Mouse (Mus musculus): ENCODE measurements around the gene Sema3e. TPM values are rescaled to one million over a fixed set of nuclear protein-coding genes. Genes with fewer than 3 reads are reported as not detected.

Sema3e gene
- polyA plus RNA-seq, 1 experiment from 2014 or later, result 0.42 TPM

DNA sequence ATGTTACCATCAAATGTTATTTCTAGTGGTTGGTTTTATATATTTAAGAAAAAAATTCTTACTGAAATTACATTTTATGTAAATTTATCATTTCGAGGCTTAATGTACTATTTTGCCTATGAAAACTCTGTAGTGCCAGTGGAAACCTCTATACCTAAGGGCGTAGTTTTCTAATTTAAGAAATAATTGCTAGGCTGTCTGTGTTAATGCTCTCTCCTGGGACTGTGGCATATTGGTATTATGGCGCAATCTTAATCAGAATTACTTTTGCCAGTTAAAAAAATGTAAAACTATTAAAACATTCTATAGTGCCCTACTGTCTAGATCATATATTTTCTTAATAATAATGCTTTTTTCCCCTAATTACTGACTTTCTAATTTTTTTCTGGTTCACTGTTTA is 138.2 kb downstream of the Sema3e start:
- no peaks in the 10 kb centered on the region for H3K27me3 ChIP-seq (ENCODE audit: control insufficient read depth, insufficient read depth, low read length)
- no peak overlapping the region for H3K4me3 ChIP-seq (ENCODE audit: low read length)
- no peaks in the 10 kb centered on the region for H3K4me1 ChIP-seq (ENCODE audit: control insufficient read depth, insufficient read depth, low read length)
- no peak overlapping the region for H3K9ac ChIP-seq (ENCODE audit: low read length)
- H3K9me3 ChIP-seq (replicated peaks; ENCODE audit: control insufficient read depth, low read length), result no peaks in the 10 kb centered on the region
- no peak overlapping the region for H3K4me2 ChIP-seq (ENCODE audit: low read depth, low read length)
- no peaks in the 10 kb centered on the region for H3K36me3 ChIP-seq (ENCODE audit: control insufficient read depth, insufficient read depth)
- H3K27ac ChIP-seq (ENCODE audit: low read length), result no peak overlapping the region
- no peak for ATAC-seq (replicated peaks; ENCODE audit: extremely low read depth, insufficient read depth, low FRiP score)
- 82% methylated on average over 3 of the region's 3 CpGs for WGBS

DNA sequence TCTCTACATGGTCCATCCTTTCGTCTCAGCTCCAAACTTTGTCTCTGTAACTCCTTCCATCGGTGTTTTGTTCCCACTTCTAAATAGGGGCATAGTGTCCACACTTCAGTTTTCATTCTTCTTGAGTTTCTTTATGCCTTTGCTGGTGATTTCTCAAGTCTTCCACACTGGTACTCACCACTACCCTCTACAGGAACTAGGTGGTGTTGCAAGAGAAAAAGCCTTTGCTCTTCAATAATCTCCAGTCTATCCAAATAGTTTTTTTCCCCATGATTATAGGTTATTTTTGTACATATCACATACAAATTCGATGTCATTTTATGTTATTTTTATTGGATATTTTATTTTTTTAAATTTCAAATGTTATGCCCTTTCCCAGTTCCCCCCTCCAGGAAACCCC is 142.7 kb downstream of the Sema3e start:
- no peak overlapping the region for H3K4me2 ChIP-seq (ENCODE audit: low read depth, low read length)
- H3K27ac ChIP-seq (ENCODE audit: low read length), result no peak overlapping the region
- no peaks in the 10 kb centered on the region for H3K36me3 ChIP-seq (ENCODE audit: control insufficient read depth, insufficient read depth)
- ATAC-seq (replicated peaks; ENCODE audit: extremely low read depth, insufficient read depth, low FRiP score), result no peak
- no peaks in the 10 kb centered on the region for H3K4me1 ChIP-seq (ENCODE audit: control insufficient read depth, insufficient read depth, low read length)
- H3K27me3 ChIP-seq (ENCODE audit: control insufficient read depth, insufficient read depth, low read length), result no peaks in the 10 kb centered on the region
- no peaks in the 10 kb centered on the region for H3K9me3 ChIP-seq (replicated peaks; ENCODE audit: control insufficient read depth, low read length)
- H3K4me3 ChIP-seq (ENCODE audit: low read length), result no peak overlapping the region
- WGBS, result 64% methylated on average over 3 of the region's 3 CpGs
- H3K9ac ChIP-seq (ENCODE audit: low read length), result no peak overlapping the region

DNA sequence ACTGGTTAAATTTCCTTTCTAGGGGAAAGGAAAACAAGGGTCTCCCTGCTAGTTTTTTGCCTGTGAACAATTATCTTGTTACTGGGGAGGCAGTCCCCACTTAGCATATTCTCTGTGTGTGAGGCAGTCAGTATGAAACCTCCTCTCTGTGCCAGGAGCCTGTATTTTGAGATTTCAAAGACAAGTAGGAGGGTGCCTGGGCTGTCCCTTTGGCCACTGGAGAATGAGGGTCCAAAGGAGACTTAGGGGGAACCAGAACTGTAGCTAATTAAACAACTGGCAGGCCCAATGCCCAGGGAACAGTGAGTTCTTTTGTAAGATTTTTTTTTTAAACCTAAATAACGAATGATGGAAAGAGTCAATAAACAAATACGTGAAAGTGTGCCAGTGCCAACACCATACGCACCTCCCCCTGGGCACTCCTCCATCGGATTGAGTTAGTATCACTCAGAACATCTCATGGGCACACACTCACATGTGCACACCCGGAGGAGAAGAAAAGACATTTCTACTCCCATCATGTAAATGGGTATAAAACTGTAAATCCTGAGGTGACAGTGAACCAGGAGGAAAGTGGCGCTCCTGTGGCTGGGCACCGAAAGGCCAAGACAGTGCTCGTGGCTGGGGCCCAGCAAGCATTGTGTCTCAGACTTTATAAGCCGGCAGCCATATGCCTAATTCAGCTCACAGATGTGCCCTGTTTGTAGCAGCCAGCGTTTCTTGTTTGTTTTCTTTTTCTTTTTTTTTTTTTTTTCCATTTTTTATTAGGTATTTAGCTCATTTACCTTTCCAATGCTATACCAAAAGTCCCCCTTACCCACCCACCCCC is 148.5 kb downstream of the Sema3e start:
- Histone ChIP-seq H3K27me3 (ENCODE audit: control insufficient read depth, insufficient read depth, low read length) (no peaks in the 10 kb centered on the region), H3K36me3 (ENCODE audit: control insufficient read depth, insufficient read depth) (no peaks in the 10 kb centered on the region), H3K27ac (ENCODE audit: low read length) (no peak overlapping the region), H3K9ac (ENCODE audit: low read length) (no peak overlapping the region), H3K9me3 (replicated peaks; ENCODE audit: control insufficient read depth, low read length) (no peaks in the 10 kb centered on the region), H3K4me3 (ENCODE audit: low read length) (no peak overlapping the region), H3K4me2 (ENCODE audit: low read depth, low read length) (no peak overlapping the region), H3K4me1 (ENCODE audit: control insufficient read depth, insufficient read depth, low read length) (no peaks in the 10 kb centered on the region)
- ATAC-seq (replicated peaks; ENCODE audit: extremely low read depth, insufficient read depth, low FRiP score), result no peak
- 84% methylated on average over 10 of the region's 10 CpGs for WGBS

DNA sequence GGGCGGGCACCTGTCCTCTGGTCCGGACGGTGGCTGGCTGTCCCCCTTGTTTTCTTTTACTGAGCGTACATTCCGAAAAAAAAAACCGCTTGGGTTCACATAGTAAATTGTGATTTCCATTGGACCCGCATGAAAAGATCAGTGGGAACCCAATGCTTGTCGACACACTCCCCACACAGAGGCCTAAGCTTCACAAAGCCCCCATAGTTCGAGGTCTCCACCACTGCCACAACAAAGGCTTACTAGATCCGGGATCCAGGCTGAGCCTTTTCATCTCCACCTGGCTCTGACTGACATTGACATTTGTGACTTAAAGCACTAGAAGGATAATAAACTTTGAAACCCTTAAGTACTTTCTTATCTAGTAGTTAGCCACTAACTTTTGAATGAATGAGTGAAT is 155.5 kb downstream of the Sema3e start:
- H3K4me3 ChIP-seq (ENCODE audit: low read length), result no peak overlapping the region
- H3K27ac ChIP-seq (ENCODE audit: low read length), result no peak overlapping the region
- H3K9ac ChIP-seq (ENCODE audit: low read length), result no peak overlapping the region
- H3K4me1 ChIP-seq (ENCODE audit: control insufficient read depth, insufficient read depth, low read length), result no peaks in the 10 kb centered on the region
- no peak for ATAC-seq (replicated peaks; ENCODE audit: extremely low read depth, insufficient read depth, low FRiP score)
- H3K4me2 ChIP-seq (ENCODE audit: low read depth, low read length), result no peak overlapping the region
- H3K36me3 ChIP-seq (ENCODE audit: control insufficient read depth, insufficient read depth), result no peaks in the 10 kb centered on the region
- 82% methylated on average over 10 of the region's 10 CpGs for WGBS
- H3K27me3 ChIP-seq (ENCODE audit: control insufficient read depth, insufficient read depth, low read length), result no peaks in the 10 kb centered on the region
- H3K9me3 ChIP-seq (replicated peaks; ENCODE audit: control insufficient read depth, low read length), result no peaks in the 10 kb centered on the region

DNA sequence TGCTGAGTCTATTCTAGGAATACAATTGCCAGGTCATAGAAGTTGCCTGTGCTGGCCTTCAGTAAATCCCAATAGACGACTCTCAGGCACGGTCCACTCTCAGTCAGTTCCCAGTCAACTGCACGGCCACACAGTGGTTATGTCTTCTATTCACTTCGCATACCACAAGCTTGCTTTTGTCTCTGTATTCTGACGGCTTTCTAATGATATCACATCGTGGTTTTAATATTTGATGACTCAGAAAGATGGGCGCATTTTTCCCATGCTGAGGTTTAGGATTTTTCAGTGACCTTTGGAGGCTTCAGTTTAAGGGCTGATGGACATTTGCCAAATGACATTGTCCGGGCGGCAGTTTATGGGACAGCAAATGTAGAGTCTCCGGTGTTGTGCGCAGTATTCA is 157.1 kb downstream of the Sema3e start:
- no peak overlapping the region for H3K9ac ChIP-seq (ENCODE audit: low read length)
- 83% methylated on average over 11 of the region's 11 CpGs for WGBS
- no peak for ATAC-seq (replicated peaks; ENCODE audit: extremely low read depth, insufficient read depth, low FRiP score)
- H3K27ac ChIP-seq (ENCODE audit: low read length), result no peak overlapping the region
- no peaks in the 10 kb centered on the region for H3K27me3 ChIP-seq (ENCODE audit: control insufficient read depth, insufficient read depth, low read length)
- no peaks in the 10 kb centered on the region for H3K9me3 ChIP-seq (replicated peaks; ENCODE audit: control insufficient read depth, low read length)
- H3K4me1 ChIP-seq (ENCODE audit: control insufficient read depth, insufficient read depth, low read length), result no peaks in the 10 kb centered on the region
- H3K4me2 ChIP-seq (ENCODE audit: low read depth, low read length), result no peak overlapping the region
- H3K36me3 ChIP-seq (ENCODE audit: control insufficient read depth, insufficient read depth), result no peaks in the 10 kb centered on the region
- H3K4me3 ChIP-seq (ENCODE audit: low read length), result no peak overlapping the region

DNA sequence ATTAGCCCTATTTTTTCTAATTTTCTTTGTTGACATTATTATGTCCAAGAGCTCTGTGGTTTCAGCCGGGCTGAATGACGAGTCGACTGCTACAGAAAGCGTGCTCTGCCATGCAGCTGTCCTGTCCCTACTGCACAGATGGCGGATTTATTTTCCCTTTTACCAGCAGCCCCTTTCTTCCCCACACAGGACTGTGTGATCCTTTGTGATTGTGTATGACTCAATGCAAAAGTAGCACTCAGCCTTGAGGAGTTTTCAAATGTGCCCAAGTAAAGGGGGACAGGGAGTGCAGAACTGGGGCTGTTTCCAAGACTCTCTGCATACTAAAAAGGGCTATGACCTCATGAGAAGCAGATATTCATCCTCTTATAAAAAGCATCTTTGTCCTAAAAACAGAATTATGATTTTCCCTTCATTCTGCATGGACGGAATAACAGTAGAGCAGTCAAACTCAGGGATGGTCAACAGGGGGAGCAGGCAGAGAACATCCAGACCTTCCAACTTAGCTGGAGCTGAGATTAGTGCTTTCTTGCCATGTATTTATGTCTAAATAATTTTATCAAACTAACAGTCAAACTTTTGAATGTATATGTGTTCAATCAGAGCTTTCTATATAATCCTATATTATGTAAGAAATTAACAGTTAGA is 170.2 kb downstream of the Sema3e start:
- H3K9ac ChIP-seq (ENCODE audit: low read length), result no peak overlapping the region
- no peak overlapping the region for H3K27ac ChIP-seq (ENCODE audit: low read length)
- no peak overlapping the region for H3K4me3 ChIP-seq (ENCODE audit: low read length)
- 72% methylated on average over 6 of the region's 6 CpGs for WGBS
- no peaks in the 10 kb centered on the region for H3K36me3 ChIP-seq (ENCODE audit: control insufficient read depth, insufficient read depth)
- no peaks in the 10 kb centered on the region for H3K9me3 ChIP-seq (replicated peaks; ENCODE audit: control insufficient read depth, low read length)
- no peak for ATAC-seq (replicated peaks; ENCODE audit: extremely low read depth, insufficient read depth, low FRiP score)
- no peaks in the 10 kb centered on the region for H3K4me1 ChIP-seq (ENCODE audit: control insufficient read depth, insufficient read depth, low read length)
- no peaks in the 10 kb centered on the region for H3K27me3 ChIP-seq (ENCODE audit: control insufficient read depth, insufficient read depth, low read length)
- H3K4me2 ChIP-seq (ENCODE audit: low read depth, low read length), result no peak overlapping the region

DNA sequence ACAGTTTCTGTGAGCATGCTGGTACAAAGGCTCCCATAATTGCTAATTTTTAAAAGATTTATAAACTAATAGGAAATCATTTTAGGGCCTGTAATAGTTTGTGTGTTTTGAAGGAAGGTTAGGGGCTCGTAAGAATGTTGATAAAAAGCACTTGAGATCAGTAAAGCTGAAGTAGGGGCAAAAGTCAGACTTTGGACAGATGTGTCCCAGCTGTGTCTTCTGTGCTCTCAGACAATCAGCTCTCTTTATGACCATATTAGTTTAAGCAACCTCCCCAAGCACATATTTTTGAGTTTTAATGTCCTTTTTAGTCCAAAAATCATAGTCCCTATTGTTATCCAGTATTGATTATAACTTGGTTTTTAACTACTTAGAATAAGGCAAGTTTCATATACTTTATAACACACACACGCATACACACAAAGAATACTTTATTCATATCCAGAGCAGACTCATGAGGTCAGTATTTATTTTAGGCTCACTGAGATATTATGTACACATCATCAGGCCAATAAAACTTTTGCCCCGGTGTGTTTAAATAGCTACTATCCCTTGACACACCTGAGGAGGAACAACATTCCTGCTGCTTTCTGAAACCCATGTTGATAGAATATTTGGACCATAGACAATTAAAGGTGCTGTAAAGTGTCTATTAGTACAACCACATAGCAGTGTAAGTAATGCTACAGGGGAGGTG is 173.4 kb downstream of the Sema3e start:
- ATAC-seq (replicated peaks; ENCODE audit: extremely low read depth, insufficient read depth, low FRiP score), result no peak
- Histone ChIP-seq H3K27me3 (ENCODE audit: control insufficient read depth, insufficient read depth, low read length) (no peaks in the 10 kb centered on the region), H3K9me3 (replicated peaks; ENCODE audit: control insufficient read depth, low read length) (no peaks in the 10 kb centered on the region), H3K9ac (ENCODE audit: low read length) (no peak overlapping the region), H3K36me3 (ENCODE audit: control insufficient read depth, insufficient read depth) (no peaks in the 10 kb centered on the region), H3K4me2 (ENCODE audit: low read depth, low read length) (no peak overlapping the region), H3K4me1 (ENCODE audit: control insufficient read depth, insufficient read depth, low read length) (no peaks in the 10 kb centered on the region), H3K4me3 (ENCODE audit: low read length) (no peak overlapping the region), H3K27ac (ENCODE audit: low read length) (no peak overlapping the region)
- WGBS, result 43% methylated on average over 3 of the region's 3 CpGs

DNA sequence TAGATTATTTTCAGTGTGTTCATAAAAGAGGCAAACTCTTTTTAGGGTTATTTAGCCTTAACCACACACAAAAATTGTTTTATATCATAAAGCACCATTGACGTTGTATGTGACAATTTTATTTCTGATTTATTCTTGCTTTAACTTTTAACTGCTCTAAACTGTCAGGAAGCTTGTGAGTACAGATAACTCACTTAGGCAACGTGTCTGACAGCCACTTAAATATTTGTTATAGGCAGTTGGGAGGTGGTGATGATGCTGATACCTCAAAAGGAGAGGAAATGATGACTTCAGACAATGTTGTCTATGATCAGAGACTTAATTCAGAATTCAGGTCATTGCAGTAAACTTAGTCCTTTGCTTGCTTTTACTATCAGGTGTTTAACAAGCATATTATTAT is 181.7 kb downstream of the Sema3e start:
- no peak for ATAC-seq (replicated peaks; ENCODE audit: extremely low read depth, insufficient read depth, low FRiP score)
- Histone ChIP-seq H3K9me3 (replicated peaks; ENCODE audit: control insufficient read depth, low read length) (no peaks in the 10 kb centered on the region), H3K4me3 (ENCODE audit: low read length) (no peak overlapping the region), H3K36me3 (ENCODE audit: control insufficient read depth, insufficient read depth) (no peaks in the 10 kb centered on the region), H3K27me3 (ENCODE audit: control insufficient read depth, insufficient read depth, low read length) (no peaks in the 10 kb centered on the region), H3K9ac (ENCODE audit: low read length) (no peak overlapping the region), H3K4me1 (ENCODE audit: control insufficient read depth, insufficient read depth, low read length) (no peaks in the 10 kb centered on the region), H3K27ac (ENCODE audit: low read length) (no peak overlapping the region), H3K4me2 (ENCODE audit: low read depth, low read length) (no peak overlapping the region)
- 57% methylated on average over 2 of the region's 2 CpGs for WGBS

DNA sequence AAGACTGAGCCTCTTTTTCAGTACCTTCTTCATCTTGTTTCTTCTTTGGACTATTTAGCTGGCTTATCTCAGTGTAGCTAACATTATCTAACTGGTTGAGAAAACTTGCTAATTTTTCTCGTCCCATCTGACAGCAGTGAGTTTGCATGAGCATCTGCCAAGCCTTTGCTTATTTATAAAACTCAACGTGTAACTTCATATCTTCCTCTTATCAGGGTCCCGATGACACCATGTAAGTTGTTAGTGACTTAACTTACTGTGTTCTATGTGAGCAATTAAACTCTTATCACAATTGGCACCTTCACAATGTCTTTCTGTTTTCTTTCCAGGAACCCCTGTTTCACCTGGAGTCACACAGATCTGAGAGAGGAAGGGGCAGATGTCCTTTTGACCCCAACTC is 184.9 kb downstream of the Sema3e start:
- Histone ChIP-seq H3K27me3 (ENCODE audit: control insufficient read depth, insufficient read depth, low read length) (no peaks in the 10 kb centered on the region), H3K4me3 (ENCODE audit: low read length) (no peak overlapping the region), H3K4me1 (ENCODE audit: control insufficient read depth, insufficient read depth, low read length) (no peaks in the 10 kb centered on the region), H3K27ac (ENCODE audit: low read length) (no peak overlapping the region), H3K36me3 (ENCODE audit: control insufficient read depth, insufficient read depth) (no peaks in the 10 kb centered on the region), H3K9me3 (replicated peaks; ENCODE audit: control insufficient read depth, low read length) (no peaks in the 10 kb centered on the region), H3K4me2 (ENCODE audit: low read depth, low read length) (no peak overlapping the region), H3K9ac (ENCODE audit: low read length) (no peak overlapping the region)
- 23% methylated on average over 3 of the region's 3 CpGs for WGBS
- ATAC-seq (replicated peaks; ENCODE audit: extremely low read depth, insufficient read depth, low FRiP score), result no peak

Measured in heart, embryonic 16.5 days (tissue).